Mouse (Mus musculus) cerebellum, adult 11-12 months (tissue): ENCODE measurements at regions not wholly inside any gene's neighbourhood (a gene's known extent, or its start where the extent isn't known, plus 50 kb on each side); places are given as distances from the start of the nearest gene placed in this dataset.

Experiments
- DNase-seq: peaks from one replicate; pipeline ENCODE4 v3.0.0; 2022

DNA sequence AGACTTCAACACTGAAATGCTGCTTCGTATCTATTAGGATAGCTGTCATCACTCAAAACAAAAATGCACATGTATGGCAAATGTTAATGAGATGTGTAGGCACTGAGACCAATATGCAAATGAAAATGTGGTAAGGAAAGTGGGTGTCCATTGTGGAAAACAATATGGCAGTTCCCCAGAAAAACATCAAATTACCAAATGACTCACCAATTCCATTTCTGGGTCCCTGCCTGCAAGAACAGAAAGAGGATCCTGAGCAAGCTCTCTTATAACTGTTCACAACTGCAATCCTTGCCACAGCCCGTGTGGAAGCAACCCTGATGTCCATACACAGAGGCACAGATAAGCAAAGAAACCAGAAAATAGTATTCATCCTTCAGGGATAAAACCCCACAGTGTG is 442.0 kb downstream of the Defb40 start:
- no peak for DNase-seq

DNA sequence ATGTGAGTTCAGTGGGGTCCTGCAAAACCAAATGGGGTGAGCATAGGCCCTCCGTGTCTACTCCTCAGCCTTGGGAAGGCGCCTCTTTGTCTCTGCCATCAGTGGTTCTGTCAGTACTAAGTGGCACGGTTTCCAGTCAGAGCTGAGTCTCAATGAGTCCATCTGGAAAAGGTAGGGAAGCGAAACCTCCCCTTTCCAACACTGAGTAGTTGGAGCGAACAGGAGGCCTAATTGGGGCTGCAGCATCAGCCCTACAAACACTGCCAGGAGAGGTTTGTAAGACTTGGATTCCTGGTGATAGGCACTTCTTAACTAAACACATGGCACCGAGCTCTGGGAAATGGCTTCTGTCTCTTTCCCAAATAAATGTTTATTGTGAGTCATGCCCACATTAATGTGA is 449.9 kb downstream of the Defb40 start:
- no peak for DNase-seq

DNA sequence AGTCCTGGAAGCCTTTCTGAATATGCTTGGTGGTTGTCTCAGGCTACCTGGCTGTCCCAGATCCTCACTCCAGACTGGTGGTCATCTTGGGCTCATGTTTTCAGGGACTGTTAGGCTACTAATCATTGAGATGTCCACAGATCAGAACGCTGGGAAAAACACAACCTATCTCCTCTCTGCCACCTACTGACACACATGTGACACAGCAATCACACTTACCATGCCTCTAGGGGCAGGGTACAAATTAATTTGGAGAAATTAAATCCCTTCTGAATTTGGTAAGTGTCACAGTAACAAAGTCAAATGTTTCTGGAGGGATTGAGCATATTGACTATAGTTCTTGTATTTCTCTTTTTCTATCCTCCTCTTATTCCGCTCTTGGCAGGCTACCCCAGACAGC is 465.6 kb downstream of the Defb40 start:
- DNase-seq, result no peak

DNA sequence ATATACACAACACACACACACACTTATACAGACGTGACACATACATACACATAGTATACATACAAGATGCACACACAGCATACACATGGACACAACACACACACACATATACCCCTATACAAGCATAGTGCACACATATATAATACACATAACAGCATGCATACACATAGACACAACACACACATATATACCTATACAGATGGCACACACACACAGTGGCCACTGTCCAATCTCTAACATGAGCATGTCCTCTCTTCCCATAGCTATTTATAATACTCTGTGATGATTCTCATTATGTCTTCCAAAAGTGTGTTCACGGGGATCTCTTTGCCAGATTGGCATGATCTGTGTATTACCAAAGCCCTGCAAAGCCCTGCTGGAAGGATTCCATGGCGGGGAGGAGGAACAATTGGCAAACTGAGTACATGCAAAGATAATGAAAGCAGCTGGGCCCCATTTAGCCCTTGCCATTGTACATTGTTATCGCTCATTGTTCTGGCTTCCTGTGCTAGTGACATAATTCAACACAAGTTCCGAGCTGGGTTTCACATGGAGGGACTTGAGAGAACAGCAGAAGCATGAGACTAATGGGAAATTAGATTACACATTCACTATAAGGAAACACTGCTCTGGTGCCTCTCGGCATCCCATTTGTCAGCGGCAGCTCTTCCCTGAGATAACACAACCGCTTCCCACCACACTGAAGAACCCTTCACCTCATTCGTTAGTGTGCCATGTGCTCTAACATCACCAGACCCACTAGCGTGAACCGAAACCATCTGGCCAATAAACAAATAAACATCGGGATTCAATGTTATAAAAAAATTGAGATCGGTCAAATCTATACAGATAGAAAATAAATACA is 471.7 kb downstream of the Defb40 start:
- no peak for DNase-seq

DNA sequence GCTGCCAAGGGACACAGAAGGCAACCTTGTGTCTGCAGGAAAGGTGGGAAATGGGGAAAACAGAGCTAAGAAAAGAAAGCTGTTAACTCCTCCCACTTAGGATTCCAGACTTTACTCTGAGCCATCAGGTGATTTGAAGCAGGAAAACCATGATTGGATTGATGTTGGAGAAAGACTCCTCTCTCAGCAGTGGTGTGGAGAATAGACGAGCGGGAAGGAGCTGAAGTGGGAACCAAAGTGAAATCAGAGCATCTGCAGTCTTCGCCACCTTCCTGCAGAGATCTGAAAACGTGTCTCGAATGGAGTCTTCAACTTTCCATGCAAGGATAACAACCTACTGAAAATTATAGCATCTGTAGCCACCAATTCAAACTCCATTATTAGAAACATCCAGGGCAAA is 487.4 kb downstream of the Defb40 start:
- no peak for DNase-seq

DNA sequence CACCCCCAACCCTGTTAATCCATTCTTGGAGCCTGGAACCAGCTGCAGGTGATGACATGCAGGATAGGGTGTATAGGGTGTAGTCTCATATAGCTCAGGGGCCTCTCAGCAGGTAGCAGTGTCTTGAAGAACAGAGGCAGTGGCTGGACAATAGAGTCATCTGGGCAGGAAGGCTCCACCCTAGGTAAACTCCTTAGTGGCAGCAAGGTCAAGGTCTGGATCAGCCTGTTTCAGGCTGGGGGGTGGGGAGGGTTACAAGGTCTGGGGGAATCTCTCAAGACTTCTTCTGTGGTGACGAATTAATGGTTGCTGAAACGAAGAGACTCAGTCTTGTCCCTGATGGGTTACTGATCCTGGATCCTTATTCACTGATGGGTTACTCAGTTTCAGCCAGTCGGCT is 498.0 kb downstream of the Defb40 start:
- no peak for DNase-seq

DNA sequence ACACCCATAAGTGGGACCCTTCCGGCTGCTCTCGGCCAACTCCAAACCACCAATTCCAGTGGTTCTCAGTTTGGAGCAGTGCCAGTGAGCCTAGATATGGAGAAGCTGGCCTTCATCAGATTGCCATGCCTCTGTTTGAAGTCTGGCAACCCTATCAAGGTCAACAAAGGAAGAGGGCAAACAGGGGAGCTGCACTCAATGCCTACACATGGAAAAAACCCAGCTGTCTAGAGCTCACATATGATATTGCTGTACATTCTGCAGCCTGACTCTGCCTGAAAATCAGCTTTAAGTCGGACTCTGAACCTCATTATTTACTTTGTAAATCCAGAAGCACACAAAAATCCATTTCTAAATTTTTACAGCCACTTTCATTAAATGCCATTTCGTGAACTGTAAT is 499.9 kb downstream of the Defb40 start:
- no peak for DNase-seq

DNA sequence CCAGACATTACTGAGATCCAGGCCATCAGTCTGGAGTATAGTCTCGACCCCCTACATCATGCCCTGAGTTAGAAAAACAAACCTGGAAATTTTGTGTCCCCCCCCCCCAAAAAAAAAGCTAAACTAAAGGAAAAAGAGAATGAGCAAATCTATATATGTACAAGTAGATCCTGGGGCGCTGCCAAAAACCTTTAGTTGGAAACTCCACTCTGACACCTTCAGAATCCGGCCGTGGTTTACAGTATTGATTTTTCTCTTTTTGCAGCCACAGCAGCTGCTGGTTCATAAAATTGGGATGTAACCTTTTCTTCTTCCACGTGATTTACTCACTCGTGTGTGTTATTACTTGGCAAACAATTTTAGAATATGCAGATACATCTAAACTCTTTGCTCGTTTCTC is 510.5 kb downstream of the Defb40 start:
- no peak for DNase-seq

DNA sequence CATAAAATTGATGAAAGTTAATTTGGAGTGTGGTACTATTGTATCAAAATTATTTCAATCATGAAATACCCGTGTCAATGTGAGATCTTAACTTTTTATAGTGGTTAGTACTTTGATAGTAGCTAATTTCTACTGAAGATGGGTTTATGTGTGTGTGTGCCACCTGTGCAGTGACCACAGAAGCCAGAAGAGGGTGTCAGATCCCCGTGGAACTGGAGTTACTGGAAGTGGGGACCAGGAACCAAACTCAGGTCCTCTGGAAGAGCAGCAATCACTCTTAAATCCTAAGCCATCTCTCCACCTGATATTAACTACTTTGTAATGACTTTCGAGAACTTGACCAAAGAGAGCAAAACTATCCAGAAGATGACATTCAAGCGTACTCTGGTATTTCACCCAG is 517.4 kb downstream of the Defb40 start:
- no peak for DNase-seq

DNA sequence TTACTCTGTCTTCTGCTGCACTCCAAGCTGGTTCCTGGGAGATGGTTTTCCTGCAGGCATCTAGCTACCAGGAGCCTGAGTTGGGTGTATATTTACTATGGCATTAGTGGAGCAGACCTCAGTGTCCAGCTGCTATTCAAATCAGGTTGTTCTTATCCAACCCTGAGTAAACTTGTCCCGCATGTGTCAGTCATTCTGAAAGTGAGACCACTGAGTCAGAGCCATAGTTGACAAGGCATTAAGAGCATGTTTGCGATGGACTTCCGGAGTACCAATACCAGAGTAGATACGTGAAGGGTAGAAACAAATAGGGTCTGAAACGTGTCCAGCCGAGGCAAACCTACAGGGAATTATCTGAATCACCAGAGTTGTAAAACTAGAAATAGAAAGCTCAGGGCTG is 520.6 kb downstream of the Defb40 start:
- DNase-seq, result no peak

DNA sequence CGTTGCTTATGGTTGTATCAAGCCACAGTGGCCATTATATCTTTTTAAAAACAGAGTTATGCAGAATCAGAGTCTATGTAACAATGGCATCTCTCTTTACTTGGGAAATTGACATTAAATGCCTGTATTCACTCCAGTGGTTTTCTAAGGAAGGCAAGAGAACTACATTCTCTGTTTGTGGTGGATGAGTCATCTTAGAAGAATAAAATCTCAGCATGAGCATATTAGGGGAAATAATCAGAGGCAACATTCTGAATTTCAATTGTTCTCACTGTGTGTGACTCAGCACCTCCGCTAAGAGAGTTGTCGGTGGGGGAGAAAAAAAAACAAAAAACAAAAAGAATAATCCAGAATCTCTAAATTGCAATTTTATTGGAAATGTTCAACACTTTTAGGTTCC is 529.0 kb downstream of the Defb40 start:
- no peak for DNase-seq

DNA sequence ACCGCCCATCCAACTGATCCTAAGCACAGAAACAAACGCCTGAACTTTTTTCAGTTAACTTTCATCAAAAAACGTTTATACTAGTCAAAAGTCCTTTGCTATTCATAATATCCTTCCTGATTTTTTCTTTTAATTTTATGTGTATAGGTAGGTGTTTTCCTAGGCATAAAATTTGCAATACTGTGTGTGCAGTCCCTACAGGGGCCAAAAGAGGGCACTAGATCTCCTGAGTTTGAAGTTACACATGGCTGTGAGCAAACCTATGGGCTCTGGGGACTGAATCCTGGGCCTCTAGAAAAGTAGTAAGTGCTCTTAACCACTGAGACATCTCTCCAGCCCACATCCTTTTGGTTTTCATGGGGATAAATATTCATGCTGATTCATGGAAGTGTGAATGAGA is 535.8 kb downstream of the Defb40 start:
- DNase-seq, result no peak

DNA sequence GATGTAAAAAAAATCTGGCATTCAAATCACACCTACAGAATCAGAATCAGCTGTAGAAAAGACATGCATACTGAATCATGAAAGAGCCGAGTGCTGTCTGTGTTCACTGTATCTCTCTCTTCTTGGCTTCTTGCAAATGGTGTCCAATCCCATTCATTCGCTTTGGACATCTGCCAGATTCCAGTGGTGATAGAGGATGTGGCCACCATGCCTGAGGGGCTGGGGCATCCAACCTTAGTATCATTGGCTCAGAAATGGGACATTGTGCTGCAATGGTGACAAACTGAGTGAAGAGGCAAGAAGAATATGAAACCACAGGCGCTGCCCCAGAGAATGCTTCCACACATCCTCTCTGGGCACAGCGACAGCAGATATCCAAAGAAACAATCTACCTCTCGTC is 555.2 kb downstream of the Defb40 start:
- no peak for DNase-seq

DNA sequence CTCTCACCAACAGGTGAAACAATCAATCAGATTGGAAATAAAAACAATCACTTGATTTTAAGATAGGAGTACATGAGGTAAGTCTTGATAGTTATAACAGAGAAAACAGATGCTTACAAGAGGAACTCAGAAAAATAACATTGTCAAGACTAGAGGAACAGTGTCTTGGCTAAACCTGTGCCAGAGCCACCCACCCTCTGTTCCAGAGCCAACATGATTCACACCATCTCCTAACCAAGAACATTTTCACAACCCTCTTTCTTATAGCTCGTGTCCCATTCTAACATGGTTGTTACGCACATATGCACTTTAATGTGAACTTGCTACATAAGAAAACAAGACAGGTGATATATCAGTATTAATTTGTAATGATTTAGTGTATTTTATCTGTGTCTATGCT is 565.6 kb downstream of the Defb40 start:
- no peak for DNase-seq

DNA sequence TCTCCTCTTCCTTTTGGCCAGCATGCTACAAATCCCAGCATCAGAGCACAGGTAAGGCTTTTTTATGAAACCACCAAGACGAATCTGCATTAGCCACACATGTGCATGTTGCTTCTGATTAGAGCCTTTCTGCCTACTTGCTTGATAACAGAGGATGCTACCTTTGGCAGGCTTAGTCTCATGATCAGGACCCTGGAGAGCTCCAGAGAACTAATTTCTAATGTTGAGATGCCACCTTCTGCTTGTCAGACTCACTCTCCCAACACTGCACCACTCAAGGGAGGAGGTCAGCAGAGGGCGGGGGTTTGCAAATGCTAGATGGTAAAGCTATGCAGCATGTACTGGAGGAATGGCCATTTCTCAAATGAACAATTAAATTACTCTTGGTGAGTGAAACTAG is 571.6 kb downstream of the Defb40 start:
- no peak for DNase-seq

DNA sequence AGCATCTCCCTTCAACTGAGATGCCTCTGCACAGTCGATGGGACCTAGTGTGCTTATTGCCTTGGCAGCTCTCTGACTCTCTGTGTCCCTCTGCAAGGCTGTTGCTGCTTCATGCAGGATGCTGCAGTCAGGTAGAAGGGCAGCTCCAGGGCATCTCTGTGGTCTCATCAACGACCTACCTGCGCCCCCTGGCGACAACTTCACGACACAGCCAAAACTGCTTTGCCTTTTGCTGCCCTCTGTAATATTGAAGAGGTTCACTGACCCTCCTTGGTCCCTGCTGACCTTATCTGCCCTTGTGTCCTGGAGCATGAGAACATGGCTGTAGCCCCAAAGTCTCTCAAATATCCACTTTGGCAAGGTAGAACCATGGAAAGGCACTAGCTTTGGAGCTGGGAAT is 589.7 kb downstream of the Defb40 start:
- DNase-seq, result peak; percentile 3

DNA sequence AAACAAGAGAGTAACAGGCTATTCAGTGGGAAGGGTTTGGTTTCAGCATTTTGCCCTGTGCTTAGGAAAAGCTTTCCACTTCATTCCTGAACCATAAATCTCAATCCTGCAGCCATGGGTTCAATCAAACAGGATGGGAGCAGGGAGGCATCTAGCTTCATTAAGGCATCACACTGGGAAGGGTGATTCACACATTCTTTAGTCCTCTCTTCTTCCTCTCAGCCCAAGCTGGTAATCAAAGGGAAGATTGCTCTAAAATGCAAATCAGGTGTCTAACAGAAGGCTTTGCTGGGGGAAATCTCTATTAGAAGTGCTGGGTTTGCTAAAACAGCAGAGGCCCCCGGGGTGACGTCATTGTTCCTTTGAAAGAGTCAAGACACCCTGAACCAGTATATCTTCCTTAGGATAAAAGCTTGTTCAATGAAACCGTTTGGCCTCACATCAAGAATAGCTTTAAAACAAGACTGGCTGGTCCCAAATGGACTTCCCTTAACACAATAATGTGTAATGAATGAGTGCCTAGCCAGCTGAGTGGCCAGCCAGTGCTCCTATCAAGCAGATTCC is 596.4 kb downstream of the Defb40 start:
- no peak for DNase-seq

DNA sequence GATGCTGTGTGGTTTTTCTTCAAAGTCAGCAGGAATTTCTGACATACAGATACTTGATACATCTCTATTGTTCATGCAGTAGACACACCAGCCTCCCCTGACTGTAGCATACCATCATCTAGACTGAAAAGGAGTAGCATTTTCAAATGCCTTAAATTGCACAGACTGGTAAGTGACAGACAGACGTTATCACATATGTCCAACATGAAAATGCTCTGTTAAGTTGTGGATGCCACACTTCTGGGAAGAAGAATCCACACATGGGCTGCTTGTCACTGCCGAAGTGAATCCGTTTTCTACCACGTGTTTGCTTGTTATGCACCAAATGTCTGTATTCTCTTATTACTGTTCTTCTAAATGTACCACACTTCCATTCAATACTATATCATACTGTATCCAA is 629.3 kb downstream of the Defb40 start:
- DNase-seq, result no peak

DNA sequence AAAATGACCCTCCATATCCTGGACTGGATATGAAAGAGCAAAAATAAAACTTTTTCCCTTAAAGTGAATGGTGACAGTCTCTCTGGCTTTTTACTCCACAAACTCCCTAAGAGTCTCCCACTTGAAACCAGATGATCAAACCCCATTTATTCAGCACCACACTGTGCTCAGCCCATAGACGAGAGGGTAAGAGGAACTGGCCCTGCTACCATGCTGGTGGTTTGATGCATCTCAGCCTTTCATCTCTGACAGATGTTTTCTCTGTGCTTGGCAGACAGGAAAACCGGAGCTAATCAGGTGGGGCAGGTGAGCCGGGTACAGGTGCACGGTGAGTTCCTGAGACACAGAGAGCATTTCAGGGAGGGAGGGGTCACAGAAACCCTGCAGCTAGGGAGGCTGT is 631.8 kb downstream of the Defb40 start:
- DNase-seq, result no peak

DNA sequence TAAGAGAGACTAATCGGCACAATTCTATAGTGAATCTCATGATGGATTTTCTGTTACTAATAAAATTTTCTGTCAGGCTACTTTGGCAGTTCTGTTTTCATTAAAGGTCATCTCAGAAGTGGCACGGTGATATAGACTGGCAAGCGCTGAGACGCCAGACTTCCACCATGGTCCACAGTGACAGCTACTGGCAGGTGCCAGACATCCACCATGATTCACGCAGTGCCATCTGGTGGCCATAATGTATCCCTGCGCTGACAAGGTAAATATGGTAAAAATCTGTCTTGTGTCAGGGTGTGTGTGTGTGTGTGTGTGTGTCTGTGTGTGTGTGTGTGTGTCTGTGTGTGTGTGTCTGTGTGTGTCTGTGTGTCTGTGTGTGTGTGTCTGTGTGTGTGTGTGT is 632.7 kb downstream of the Defb40 start:
- DNase-seq, result peak; percentile 3

DNA sequence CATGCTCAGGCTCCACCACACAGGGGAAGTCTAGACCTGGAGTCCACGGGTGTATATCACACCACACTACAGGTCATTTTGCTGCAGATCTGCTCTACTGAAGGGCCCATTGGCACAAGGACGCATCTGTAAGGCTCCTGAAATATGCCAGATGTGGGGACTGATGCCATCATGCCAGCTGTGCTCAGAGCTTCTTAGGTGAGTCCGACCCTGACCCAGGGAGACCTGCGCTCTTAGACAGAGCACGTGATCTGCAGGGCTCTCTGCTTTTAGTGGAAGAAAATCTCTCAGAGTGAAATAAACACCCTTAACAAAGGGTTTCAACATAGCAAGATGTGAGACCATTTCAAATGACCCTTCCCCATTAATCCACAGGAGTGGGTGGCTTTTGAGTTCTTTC is 633.2 kb downstream of the Defb40 start:
- DNase-seq, result no peak

DNA sequence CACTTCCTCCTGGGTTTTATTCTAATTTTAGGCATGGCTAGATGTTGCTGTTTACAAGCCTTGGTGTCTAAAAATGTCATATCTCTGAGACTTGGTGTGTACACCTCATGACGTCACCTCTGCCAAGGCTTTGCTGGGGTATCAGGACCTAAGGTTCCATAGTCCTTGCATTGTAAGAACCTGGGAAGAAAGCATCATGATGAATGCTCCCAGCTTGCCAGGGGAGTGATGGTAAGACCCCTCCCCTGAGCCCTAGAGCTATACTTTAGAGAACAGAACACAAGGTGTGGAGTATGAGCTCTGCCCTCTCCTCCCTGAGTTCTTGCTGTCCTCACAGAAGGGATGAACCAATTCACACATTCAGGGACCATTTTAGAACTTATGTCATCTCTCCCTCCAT is 642.5 kb downstream of the Defb40 start:
- DNase-seq, result no peak

DNA sequence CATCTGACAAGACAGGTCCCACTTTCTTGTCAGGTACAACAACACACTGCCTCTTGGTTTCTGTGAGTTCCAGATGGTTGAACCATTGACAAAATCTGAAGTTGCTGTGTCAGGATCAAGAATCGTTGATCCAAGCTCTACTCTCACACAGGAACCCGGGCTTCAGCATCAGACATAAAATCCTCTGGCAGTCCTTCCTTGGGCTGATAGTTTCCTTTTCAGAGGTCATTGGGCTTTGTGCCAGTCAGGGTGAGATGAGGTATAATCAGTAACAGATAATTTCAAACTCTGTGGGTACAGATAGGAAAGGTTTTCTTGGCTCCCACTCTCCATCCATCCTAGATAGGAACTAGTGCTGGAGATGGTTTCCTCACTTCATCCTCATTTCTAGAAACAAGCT is 649.5 kb downstream of the Defb40 start:
- DNase-seq, result no peak

DNA sequence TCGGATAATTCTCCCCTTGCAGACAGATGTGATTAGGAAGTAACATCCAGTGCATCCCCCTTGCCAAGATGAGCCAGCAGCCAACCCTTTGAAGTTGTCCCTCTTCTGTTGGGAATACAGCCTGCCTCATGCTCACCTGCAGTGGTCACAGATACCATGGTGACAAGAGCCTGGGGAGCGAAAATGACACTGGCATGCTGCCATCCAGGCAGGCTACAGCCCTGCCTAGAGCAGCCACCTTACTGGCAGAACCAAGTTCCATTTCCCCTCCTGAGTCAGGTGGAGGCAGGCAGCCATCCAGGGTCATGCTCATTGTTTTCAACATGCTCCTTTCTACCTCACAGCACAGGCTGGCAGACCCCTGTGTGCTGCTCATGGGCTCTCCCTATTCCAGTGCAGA is 661.6 kb downstream of the Defb40 start:
- no peak for DNase-seq

DNA sequence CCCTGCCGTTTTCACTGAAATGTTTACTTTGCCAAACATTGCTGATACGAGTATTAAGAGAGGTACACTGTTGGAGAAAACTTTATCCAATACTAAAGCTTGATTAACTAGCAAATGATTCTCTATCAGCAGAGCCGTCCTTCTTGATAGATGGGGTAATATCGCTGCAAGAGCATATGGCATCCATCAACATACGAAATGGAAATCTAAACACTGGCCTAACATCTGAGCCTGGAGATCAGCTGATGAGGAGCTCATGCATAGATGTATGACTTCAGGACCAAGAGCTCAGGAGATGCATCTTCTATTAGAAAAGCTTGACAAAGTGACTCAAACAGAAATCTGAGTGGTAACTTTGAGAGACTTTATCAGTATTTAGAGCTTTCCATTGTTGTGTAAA is 666.5 kb downstream of the Defb40 start:
- DNase-seq, result no peak
